Mouse (Mus musculus): ENCODE measurements around the gene Stap2. TPM values are rescaled to one million over a fixed set of nuclear protein-coding genes. Genes with fewer than 3 reads are reported as not detected.

Stap2 gene
- total RNA-seq, 1 experiment from 2014 or later: 1.9 TPM

- ATAC-seq (replicated peaks in 1 of 2; ENCODE audit: insufficient read depth in 1 of 2, low FRiP score in 2 of 2, low TSS enrichment in 1 of 2, low read depth in 1 of 2, poor library complexity in 2 of 2, severe bottlenecking in 2 of 2): peak in 1 of 2 experiments; percentile 9; a peak in 1 of 4 replicates
Observed at GRCm38 (mm10) chr17:56030238-56030870, 25.0 kb upstream of the Stap2 start.

GRCm38 (mm10) chr17:56027801-56028441 lies 22.5 kb upstream of the Stap2 start:
- no peak for ATAC-seq (replicated peaks in 1 of 2; ENCODE audit: insufficient read depth in 1 of 2, low FRiP score in 2 of 2, low TSS enrichment in 1 of 2, low read depth in 1 of 2, poor library complexity in 2 of 2, severe bottlenecking in 2 of 2)

GRCm38 (mm10) chr17:56026881-56027280 lies 21.5 kb upstream of the Stap2 start:
- no peak for ATAC-seq (replicated peaks in 1 of 2; ENCODE audit: insufficient read depth in 1 of 2, low FRiP score in 2 of 2, low TSS enrichment in 1 of 2, low read depth in 1 of 2, poor library complexity in 2 of 2, severe bottlenecking in 2 of 2)

- no peak for ATAC-seq (replicated peaks in 1 of 2; ENCODE audit: insufficient read depth in 1 of 2, low FRiP score in 2 of 2, low TSS enrichment in 1 of 2, low read depth in 1 of 2, poor library complexity in 2 of 2, severe bottlenecking in 2 of 2)
Observed at GRCm38 (mm10) chr17:56026303-56026702, 20.9 kb upstream of the Stap2 start.

- ATAC-seq (replicated peaks in 1 of 2; ENCODE audit: insufficient read depth in 1 of 2, low FRiP score in 2 of 2, low TSS enrichment in 1 of 2, low read depth in 1 of 2, poor library complexity in 2 of 2, severe bottlenecking in 2 of 2): no peak
Observed at GRCm38 (mm10) chr17:56024931-56025330, 19.5 kb upstream of the Stap2 start.

- no peak for ATAC-seq (replicated peaks in 1 of 2; ENCODE audit: insufficient read depth in 1 of 2, low FRiP score in 2 of 2, low TSS enrichment in 1 of 2, low read depth in 1 of 2, poor library complexity in 2 of 2, severe bottlenecking in 2 of 2)
Observed at GRCm38 (mm10) chr17:56024476-56024875, 19.1 kb upstream of the Stap2 start.

GRCm38 (mm10) chr17:56023386-56023785 lies 18.0 kb upstream of the Stap2 start:
- ATAC-seq (replicated peaks in 1 of 2; ENCODE audit: insufficient read depth in 1 of 2, low FRiP score in 2 of 2, low TSS enrichment in 1 of 2, low read depth in 1 of 2, poor library complexity in 2 of 2, severe bottlenecking in 2 of 2): peak; percentile 14 to 28; a peak in 1 of 4 replicates

- ATAC-seq (replicated peaks in 1 of 2; ENCODE audit: insufficient read depth in 1 of 2, low FRiP score in 2 of 2, low TSS enrichment in 1 of 2, low read depth in 1 of 2, poor library complexity in 2 of 2, severe bottlenecking in 2 of 2): no peak
Observed at GRCm38 (mm10) chr17:56022989-56023290, 17.6 kb upstream of the Stap2 start.

GRCm38 (mm10) chr17:56022131-56022988 lies 17.0 kb upstream of the Stap2 start:
- no peak for ATAC-seq (replicated peaks in 1 of 2; ENCODE audit: insufficient read depth in 1 of 2, low FRiP score in 2 of 2, low TSS enrichment in 1 of 2, low read depth in 1 of 2, poor library complexity in 2 of 2, severe bottlenecking in 2 of 2)

GRCm38 (mm10) chr17:56021161-56021910 lies 16.0 kb upstream of the Stap2 start:
- peak; percentile 30 to 57; a peak in 3 of 4 replicates for ATAC-seq (replicated peaks in 1 of 2; ENCODE audit: insufficient read depth in 1 of 2, low FRiP score in 2 of 2, low TSS enrichment in 1 of 2, low read depth in 1 of 2, poor library complexity in 2 of 2, severe bottlenecking in 2 of 2)

GRCm38 (mm10) chr17:56020400-56021084 lies 15.2 kb upstream of the Stap2 start:
- ATAC-seq (replicated peaks in 1 of 2; ENCODE audit: insufficient read depth in 1 of 2, low FRiP score in 2 of 2, low TSS enrichment in 1 of 2, low read depth in 1 of 2, poor library complexity in 2 of 2, severe bottlenecking in 2 of 2): no peak

GRCm38 (mm10) chr17:56018347-56019131 lies 13.2 kb upstream of the Stap2 start:
- 0 out of 4 replicates have a peak, but pooled peaks of 1 of the 2 experiments have one; percentile 19 for ATAC-seq (replicated peaks in 1 of 2; ENCODE audit: insufficient read depth in 1 of 2, low FRiP score in 2 of 2, low TSS enrichment in 1 of 2, low read depth in 1 of 2, poor library complexity in 2 of 2, severe bottlenecking in 2 of 2)

- ATAC-seq (replicated peaks in 1 of 2; ENCODE audit: insufficient read depth in 1 of 2, low FRiP score in 2 of 2, low TSS enrichment in 1 of 2, low read depth in 1 of 2, poor library complexity in 2 of 2, severe bottlenecking in 2 of 2): no peak
Observed at GRCm38 (mm10) chr17:56017848-56018247, 12.5 kb upstream of the Stap2 start.

- ATAC-seq (replicated peaks in 1 of 2; ENCODE audit: insufficient read depth in 1 of 2, low FRiP score in 2 of 2, low TSS enrichment in 1 of 2, low read depth in 1 of 2, poor library complexity in 2 of 2, severe bottlenecking in 2 of 2): no peak
Observed at GRCm38 (mm10) chr17:56016793-56017785, 11.7 kb upstream of the Stap2 start.

GRCm38 (mm10) chr17:56016382-56016781 lies 11.0 kb upstream of the Stap2 start:
- ATAC-seq (replicated peaks in 1 of 2; ENCODE audit: insufficient read depth in 1 of 2, low FRiP score in 2 of 2, low TSS enrichment in 1 of 2, low read depth in 1 of 2, poor library complexity in 2 of 2, severe bottlenecking in 2 of 2): no peak

All from hematopoietic stem cell, adult 5-6 weeks (primary cell).